Mouse (Mus musculus): ENCODE results near the gene Sucnr1. TPM values are rescaled to one million over a fixed set of nuclear protein-coding genes. Genes with fewer than 3 reads are reported as not detected.
"Not testable (repeated sequence)": the region's sequence is repeated elsewhere in the genome, so short reads cannot be mapped to it uniquely, and the experiment has no call there.

Sucnr1 gene
- polyA plus RNA-seq, 1 experiment from 2014 or later: not detected

- H3K9ac ChIP-seq (replicated peaks; ENCODE audit: low read depth, low read length): no peak overlapping the region
- H3K4me2 ChIP-seq (ENCODE audit: low read depth, low read length): no peak overlapping the region
- H3K36me3 ChIP-seq (ENCODE audit: control insufficient read depth, insufficient read depth, low read length): no peaks in the 10 kb centered on the region
- H3K4me3 ChIP-seq (ENCODE audit: low read depth, low read length): no peak overlapping the region
- ATAC-seq (ENCODE audit: low read depth): no peak
- 90% methylated on average over 3 of the region's 3 CpGs for WGBS
- H3K27ac ChIP-seq (ENCODE audit: low read depth, low read length): no peak overlapping the region
- H3K27me3 ChIP-seq (ENCODE audit: control insufficient read depth, insufficient read depth, low read length): no peaks in the 10 kb centered on the region
- no peaks in the 10 kb centered on the region for H3K4me1 ChIP-seq (ENCODE audit: control insufficient read depth, insufficient read depth, low read length)
- H3K9me3 ChIP-seq (ENCODE audit: control insufficient read depth, low read length): no peaks in the 10 kb centered on the region
Observed at GRCm38 (mm10) chr3:60082746-60083145, 1.1 kb downstream of the Sucnr1 start.

- no peak for ATAC-seq (ENCODE audit: low read depth)
- 91% methylated on average over 2 of the region's 2 CpGs for WGBS
- no peak overlapping the region for H3K27ac ChIP-seq (ENCODE audit: low read depth, low read length)
Observed at GRCm38 (mm10) chr3:60085729-60086128, 4.1 kb downstream of the Sucnr1 start.

GRCm38 (mm10) chr3:60091321-60091720, 9.7 kb downstream of the Sucnr1 start:
- H3K36me3 ChIP-seq (ENCODE audit: control insufficient read depth, insufficient read depth, low read length): no peaks in the 10 kb centered on the region
- H3K9ac ChIP-seq (replicated peaks; ENCODE audit: low read depth, low read length): no peak overlapping the region
- H3K27me3 ChIP-seq (ENCODE audit: control insufficient read depth, insufficient read depth, low read length): no peaks in the 10 kb centered on the region
- no peaks in the 10 kb centered on the region for H3K4me1 ChIP-seq (ENCODE audit: control insufficient read depth, insufficient read depth, low read length)
- no peak overlapping the region for H3K4me2 ChIP-seq (ENCODE audit: low read depth, low read length)
- H3K27ac ChIP-seq (ENCODE audit: low read depth, low read length): no peak overlapping the region
- H3K4me3 ChIP-seq (ENCODE audit: low read depth, low read length): no peak overlapping the region
- H3K9me3 ChIP-seq (ENCODE audit: control insufficient read depth, low read length): no peaks in the 10 kb centered on the region
- WGBS: 87% methylated on average over 8 of the region's 8 CpGs
- ATAC-seq (ENCODE audit: low read depth): no peak

More at GRCm38 (mm10) chr3:60085729-60086128, 4.1 kb downstream of the Sucnr1 start:
- Histone ChIP-seq H3K4me1 (ENCODE audit: control insufficient read depth, insufficient read depth, low read length) (no peaks in the 10 kb centered on the region), H3K9ac (replicated peaks; ENCODE audit: low read depth, low read length) (no peak overlapping the region), H3K4me3 (ENCODE audit: low read depth, low read length) (no peak overlapping the region), H3K27me3 (ENCODE audit: control insufficient read depth, insufficient read depth, low read length) (no peaks in the 10 kb centered on the region), H3K36me3 (ENCODE audit: control insufficient read depth, insufficient read depth, low read length) (no peaks in the 10 kb centered on the region), H3K4me2 (ENCODE audit: low read depth, low read length) (no peak overlapping the region), H3K9me3 (ENCODE audit: control insufficient read depth, low read length) (no peaks in the 10 kb centered on the region)

- Histone ChIP-seq H3K27ac (ENCODE audit: low read depth, low read length) (no peak overlapping the region), H3K4me2 (ENCODE audit: low read depth, low read length) (no peak overlapping the region), H3K4me1 (ENCODE audit: control insufficient read depth, insufficient read depth, low read length) (no peaks in the 10 kb centered on the region), H3K4me3 (ENCODE audit: low read depth, low read length) (no peak overlapping the region), H3K9ac (replicated peaks; ENCODE audit: low read depth, low read length) (no peak overlapping the region), H3K9me3 (ENCODE audit: control insufficient read depth, low read length) (no peaks in the 10 kb centered on the region), H3K36me3 (ENCODE audit: control insufficient read depth, insufficient read depth, low read length) (no peaks in the 10 kb centered on the region), H3K27me3 (ENCODE audit: control insufficient read depth, insufficient read depth, low read length) (no peaks in the 10 kb centered on the region)
- WGBS: 85% methylated on average over 2 of the region's 2 CpGs
- no peak for ATAC-seq (ENCODE audit: low read depth)
Observed at GRCm38 (mm10) chr3:60094386-60095156, 12.9 kb downstream of the Sucnr1 start.

- H3K4me3 ChIP-seq (ENCODE audit: low read depth, low read length): no peak overlapping the region
- H3K4me2 ChIP-seq (ENCODE audit: low read depth, low read length): no peak overlapping the region
- H3K27ac ChIP-seq (ENCODE audit: low read depth, low read length): no peak overlapping the region
- WGBS: 71% methylated on average over 3 of the region's 3 CpGs
- H3K27me3 ChIP-seq (ENCODE audit: control insufficient read depth, insufficient read depth, low read length): no peaks in the 10 kb centered on the region
- H3K9me3 ChIP-seq (ENCODE audit: control insufficient read depth, low read length): no peaks in the 10 kb centered on the region
- ATAC-seq (ENCODE audit: low read depth): no peak
- H3K4me1 ChIP-seq (ENCODE audit: control insufficient read depth, insufficient read depth, low read length): no peaks in the 10 kb centered on the region
- no peaks in the 10 kb centered on the region for H3K36me3 ChIP-seq (ENCODE audit: control insufficient read depth, insufficient read depth, low read length)
- no peak overlapping the region for H3K9ac ChIP-seq (replicated peaks; ENCODE audit: low read depth, low read length)
Observed at GRCm38 (mm10) chr3:60096941-60097340, 15.3 kb downstream of the Sucnr1 start.

GRCm38 (mm10) chr3:60097485-60097884, 15.8 kb downstream of the Sucnr1 start:
- Histone ChIP-seq H3K27me3 (ENCODE audit: control insufficient read depth, insufficient read depth, low read length) (no peaks in the 10 kb centered on the region), H3K36me3 (ENCODE audit: control insufficient read depth, insufficient read depth, low read length) (no peaks in the 10 kb centered on the region), H3K27ac (ENCODE audit: low read depth, low read length) (no peak overlapping the region), H3K4me1 (ENCODE audit: control insufficient read depth, insufficient read depth, low read length) (no peaks in the 10 kb centered on the region), H3K4me2 (ENCODE audit: low read depth, low read length) (no peak overlapping the region), H3K4me3 (ENCODE audit: low read depth, low read length) (no peak overlapping the region), H3K9ac (replicated peaks; ENCODE audit: low read depth, low read length) (no peak overlapping the region), H3K9me3 (ENCODE audit: control insufficient read depth, low read length) (no peaks in the 10 kb centered on the region)
- no peak for ATAC-seq (ENCODE audit: low read depth)
- 96% methylated on average over 2 of the region's 2 CpGs for WGBS

GRCm38 (mm10) chr3:60098521-60098920, 16.9 kb downstream of the Sucnr1 start:
- no peak overlapping the region for H3K4me2 ChIP-seq (ENCODE audit: low read depth, low read length)
- no peak overlapping the region for H3K9ac ChIP-seq (replicated peaks; ENCODE audit: low read depth, low read length)
- H3K9me3 ChIP-seq (ENCODE audit: control insufficient read depth, low read length): no peaks in the 10 kb centered on the region
- H3K36me3 ChIP-seq (ENCODE audit: control insufficient read depth, insufficient read depth, low read length): no peaks in the 10 kb centered on the region
- no peaks in the 10 kb centered on the region for H3K4me1 ChIP-seq (ENCODE audit: control insufficient read depth, insufficient read depth, low read length)
- H3K27ac ChIP-seq (ENCODE audit: low read depth, low read length): no peak overlapping the region
- no peak for ATAC-seq (ENCODE audit: low read depth)
- H3K27me3 ChIP-seq (ENCODE audit: control insufficient read depth, insufficient read depth, low read length): no peaks in the 10 kb centered on the region
- 79% methylated on average over 1 of the region's 1 CpGs for WGBS
- no peak overlapping the region for H3K4me3 ChIP-seq (ENCODE audit: low read depth, low read length)

- Histone ChIP-seq H3K4me3 (ENCODE audit: low read depth, low read length) (no peak overlapping the region), H3K4me2 (ENCODE audit: low read depth, low read length) (no peak overlapping the region), H3K9me3 (ENCODE audit: control insufficient read depth, low read length) (no peaks in the 10 kb centered on the region), H3K9ac (replicated peaks; ENCODE audit: low read depth, low read length) (no peak overlapping the region), H3K36me3 (ENCODE audit: control insufficient read depth, insufficient read depth, low read length) (no peaks in the 10 kb centered on the region), H3K4me1 (ENCODE audit: control insufficient read depth, insufficient read depth, low read length) (no peaks in the 10 kb centered on the region), H3K27ac (ENCODE audit: low read depth, low read length) (no peak overlapping the region), H3K27me3 (ENCODE audit: control insufficient read depth, insufficient read depth, low read length) (no peaks in the 10 kb centered on the region)
- 78% methylated on average over 2 of the region's 2 CpGs for WGBS
- no peak for ATAC-seq (ENCODE audit: low read depth)
Observed at GRCm38 (mm10) chr3:60104462-60105109, 22.9 kb downstream of the Sucnr1 start.

- H3K36me3 ChIP-seq (ENCODE audit: control insufficient read depth, insufficient read depth, low read length); H3K4me2 ChIP-seq (ENCODE audit: low read depth, low read length); ATAC-seq (ENCODE audit: low read depth); H3K4me3 ChIP-seq (ENCODE audit: low read depth, low read length); H3K9ac ChIP-seq (replicated peaks; ENCODE audit: low read depth, low read length); H3K27me3 ChIP-seq (ENCODE audit: control insufficient read depth, insufficient read depth, low read length); H3K9me3 ChIP-seq (ENCODE audit: control insufficient read depth, low read length); H3K4me1 ChIP-seq (ENCODE audit: control insufficient read depth, insufficient read depth, low read length); H3K27ac ChIP-seq (ENCODE audit: low read depth, low read length): not testable (repeated sequence)
- WGBS: 57% methylated on average over 1 of the region's 1 CpGs
Observed at GRCm38 (mm10) chr3:60106446-60106845, 24.8 kb downstream of the Sucnr1 start.
